Mouse (Mus musculus) spleen, postnatal 10 days (tissue): ENCODE results near the gene Axdnd1.
"Not testable (repeated sequence)": the region's sequence is repeated elsewhere in the genome, so short reads cannot be mapped to it uniquely, and the experiment has no call there.

Source experiments
- DNase-seq, 2 experiments: peaks; one replicate each; pipeline ENCODE4 v3.0.0; 2021 to 2022; ENCODE audit warnings: low spot score in 2 of 2

Axdnd1 gene

GRCm38 (mm10) chr1:156437016-156437708, 16.2 kb upstream of the Axdnd1 start:
- peak in 1 of 2 experiments; percentile 38 for DNase-seq

DNA sequence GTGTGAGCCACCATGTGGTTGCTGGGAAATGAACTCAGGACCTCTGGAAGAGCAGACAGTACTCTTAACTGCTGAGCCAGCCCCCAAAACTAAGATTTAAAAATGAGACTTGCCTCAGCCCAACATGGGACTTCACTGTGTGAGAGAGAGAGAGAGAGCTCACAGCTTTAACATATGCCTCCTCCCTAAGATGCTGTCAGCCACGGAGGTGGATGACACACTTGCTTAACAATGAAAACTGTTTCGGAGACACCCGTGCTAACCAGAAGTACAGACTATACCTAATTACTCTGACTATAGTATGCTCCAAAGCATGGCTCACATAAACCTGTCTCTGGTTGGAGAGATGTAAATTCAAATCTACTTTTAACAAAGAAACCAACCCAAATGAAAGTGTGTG, 12.5 kb upstream of the Axdnd1 start:
- DNase-seq: no peak

- DNase-seq: no peak
Measured at GRCm38 (mm10) chr1:156432498-156432897, 11.5 kb upstream of the Axdnd1 start.

DNA sequence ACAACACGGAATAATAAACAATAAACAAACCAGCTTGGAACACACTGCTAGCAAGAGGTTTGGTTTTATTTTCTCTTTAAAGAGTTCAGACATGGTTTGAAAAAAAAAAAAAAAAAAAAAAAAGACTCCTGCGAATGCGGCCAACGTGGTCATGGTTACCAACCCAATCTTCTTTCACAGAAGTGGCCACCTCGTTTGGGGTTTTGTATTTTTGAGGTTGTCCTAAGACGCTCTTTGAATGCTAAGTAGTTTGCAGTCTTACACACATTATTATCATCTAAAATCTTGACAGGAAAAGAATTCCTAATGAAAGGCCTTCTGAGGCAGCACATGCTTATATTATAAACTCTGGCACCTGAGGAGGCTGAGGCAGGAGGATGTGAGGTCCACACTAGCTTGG, 7.5 kb upstream of the Axdnd1 start:
- DNase-seq: no peak

GRCm38 (mm10) chr1:156425746-156426145, 4.8 kb upstream of the Axdnd1 start:
- no peak for DNase-seq

GRCm38 (mm10) chr1:156424054-156424453, 3.1 kb upstream of the Axdnd1 start:
- DNase-seq: no peak

DNA sequence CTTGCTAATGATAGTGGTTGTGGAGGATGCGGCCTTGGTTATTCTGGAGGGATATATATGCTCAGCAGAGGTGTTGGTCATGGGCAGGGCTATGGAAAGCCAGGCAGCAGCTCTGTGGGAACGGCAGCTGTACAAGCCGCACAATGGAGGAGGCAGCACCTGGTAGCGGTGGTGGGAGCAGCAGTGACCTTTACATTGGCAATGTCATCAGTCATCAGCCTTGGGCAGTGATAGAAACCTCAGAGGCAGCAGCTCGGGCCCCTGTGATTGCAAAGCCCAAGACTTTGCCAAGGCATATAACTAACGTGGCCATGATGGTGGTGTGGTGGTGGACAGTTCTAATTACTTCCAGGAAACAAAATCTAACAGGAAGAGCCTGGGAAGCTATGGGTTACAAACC, 2.5 kb upstream of the Axdnd1 start:
- no peak for DNase-seq

GRCm38 (mm10) chr1:156422856-156423255, 1.9 kb upstream of the Axdnd1 start:
- DNase-seq: no peak

- peak in 1 of 2 experiments; percentile 40 for DNase-seq
Measured at GRCm38 (mm10) chr1:156418170-156418569, 2.8 kb downstream of the Axdnd1 start.

DNA sequence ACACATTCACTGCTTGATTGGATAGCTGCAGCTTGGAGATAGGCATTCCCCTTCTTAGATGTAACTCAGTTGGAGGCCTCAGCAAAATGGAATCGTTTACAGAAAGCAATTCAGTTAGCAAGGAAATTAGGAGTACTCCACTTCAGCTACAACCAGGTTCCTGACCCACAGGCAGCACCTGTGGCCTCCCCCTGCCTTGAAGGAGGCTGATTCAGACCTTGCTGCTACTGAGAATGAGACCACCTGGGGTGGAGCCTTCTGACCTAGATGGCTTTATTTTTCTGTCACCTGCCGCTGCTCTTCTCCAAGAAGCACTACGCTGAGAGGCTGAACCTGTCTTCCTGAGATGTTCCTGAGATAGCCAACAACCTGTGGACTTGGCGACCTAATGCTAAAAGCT, 12.4 kb downstream of the Axdnd1 start:
- no peak for DNase-seq

DNA sequence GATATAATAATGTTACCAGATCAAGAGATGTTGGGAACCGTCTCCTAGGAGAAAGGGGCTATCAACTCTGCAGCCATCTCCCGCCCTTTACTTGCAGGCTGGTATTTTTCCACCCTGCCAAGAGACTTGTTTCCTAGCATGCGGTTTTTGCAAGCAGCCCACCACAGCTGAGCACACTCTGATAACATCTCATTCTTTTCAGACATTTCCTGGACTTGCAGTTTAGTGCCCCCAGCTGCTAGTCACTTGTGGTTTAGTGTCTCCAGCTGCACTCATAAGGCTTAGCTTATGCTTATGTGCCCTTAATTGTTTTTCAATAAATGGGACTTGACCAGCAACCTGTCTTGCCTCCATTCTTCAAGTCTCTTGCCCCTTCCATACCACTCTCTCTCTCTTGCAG, 13.0 kb downstream of the Axdnd1 start:
- DNase-seq: no peak

DNA sequence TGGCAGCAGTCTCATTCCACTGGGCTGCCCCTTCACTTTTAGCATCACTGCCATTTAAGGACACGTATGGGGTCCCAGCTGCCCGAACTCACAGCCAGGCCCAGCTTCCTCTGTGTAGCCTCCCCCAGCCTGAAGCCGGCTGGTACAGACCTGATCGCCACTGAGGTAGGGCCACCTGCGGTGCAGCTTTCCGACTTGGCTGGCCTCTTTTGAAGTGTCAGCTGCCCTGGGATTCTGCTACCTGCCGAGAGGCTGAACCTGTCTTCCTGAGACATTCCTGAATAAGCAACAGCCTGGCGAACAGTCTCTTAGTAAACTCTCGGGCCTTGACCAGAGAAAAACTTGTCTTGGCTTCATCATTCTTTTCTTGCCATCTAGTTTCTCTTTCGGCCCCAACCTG, 17.7 kb downstream of the Axdnd1 start:
- DNase-seq: no peak

GRCm38 (mm10) chr1:156402491-156402890, 18.5 kb downstream of the Axdnd1 start:
- no peak for DNase-seq

DNA sequence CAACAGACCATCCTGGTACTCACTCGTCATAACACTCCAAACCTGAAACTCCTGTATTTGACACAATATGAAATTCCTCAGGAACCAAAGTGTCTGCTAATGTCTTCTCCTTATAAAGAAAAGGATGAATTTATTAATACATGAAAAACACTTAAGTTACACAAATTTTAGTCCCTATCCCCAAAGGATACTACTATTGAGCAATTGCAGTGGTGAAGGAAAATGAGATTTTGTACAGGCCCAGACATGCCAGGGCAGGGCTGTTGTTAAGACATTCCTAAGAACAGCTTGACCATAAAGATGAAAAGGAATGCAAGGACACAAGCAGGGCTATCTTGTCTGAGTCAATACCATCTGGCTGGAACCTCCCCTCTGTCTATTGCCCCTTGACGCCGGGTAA, 20.8 kb downstream of the Axdnd1 start:
- not testable (repeated sequence) for DNase-seq

- DNase-seq: no peak
Measured at GRCm38 (mm10) chr1:156393148-156393547, 27.8 kb downstream of the Axdnd1 start.

GRCm38 (mm10) chr1:156386880-156387279, 34.1 kb downstream of the Axdnd1 start:
- no peak for DNase-seq

- no peak for DNase-seq
Measured at GRCm38 (mm10) chr1:156386232-156386631, 34.7 kb downstream of the Axdnd1 start.

- DNase-seq: no peak
Measured at GRCm38 (mm10) chr1:156381217-156381616, 39.7 kb downstream of the Axdnd1 start.

DNA sequence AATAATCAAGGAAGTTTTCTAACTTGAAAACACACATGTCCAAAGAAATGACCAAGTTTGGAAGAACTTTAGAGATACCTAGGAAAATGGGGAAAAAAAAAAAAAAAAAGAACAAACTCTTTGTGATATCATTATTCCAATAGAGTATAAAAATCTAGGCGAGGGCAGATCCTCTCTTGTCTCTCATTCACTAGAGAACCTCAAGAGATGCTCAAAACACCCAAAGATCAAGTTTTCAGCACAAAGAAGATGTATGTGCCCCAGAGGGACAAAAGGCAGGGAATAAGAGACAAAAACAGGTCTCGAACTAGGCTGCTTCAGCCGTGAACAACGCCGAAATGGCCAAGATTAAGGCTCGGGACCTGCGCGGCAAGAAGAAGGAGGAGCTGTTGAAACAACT, 55.2 kb downstream of the Axdnd1 start, which contains the start of gene Gm2000:
Gm2000 (plus strand) TSS at position 301 of the 400 bp plus-strand sequence.
- DNase-seq: no peak

DNA sequence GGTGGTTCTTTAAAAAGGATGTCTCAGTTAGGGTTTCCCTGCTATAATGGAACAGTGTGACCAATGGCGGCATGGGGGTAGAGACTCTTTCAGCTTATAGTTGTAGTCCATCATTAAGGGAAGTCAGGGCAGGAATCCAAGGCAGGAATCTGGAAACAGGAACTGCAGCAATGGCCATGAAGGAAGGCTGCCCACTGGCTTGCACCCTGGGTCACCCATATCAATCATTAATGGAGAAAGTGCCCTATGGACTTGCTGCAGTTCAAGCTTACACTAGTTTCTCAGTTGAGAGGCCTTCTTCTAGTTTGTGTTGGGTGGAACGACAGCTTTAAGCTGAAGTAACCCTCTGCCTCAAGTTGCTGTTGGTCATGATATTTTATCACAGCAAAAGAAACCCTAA, 68.5 kb downstream of the Axdnd1 start:
- DNase-seq: no peak

DNA sequence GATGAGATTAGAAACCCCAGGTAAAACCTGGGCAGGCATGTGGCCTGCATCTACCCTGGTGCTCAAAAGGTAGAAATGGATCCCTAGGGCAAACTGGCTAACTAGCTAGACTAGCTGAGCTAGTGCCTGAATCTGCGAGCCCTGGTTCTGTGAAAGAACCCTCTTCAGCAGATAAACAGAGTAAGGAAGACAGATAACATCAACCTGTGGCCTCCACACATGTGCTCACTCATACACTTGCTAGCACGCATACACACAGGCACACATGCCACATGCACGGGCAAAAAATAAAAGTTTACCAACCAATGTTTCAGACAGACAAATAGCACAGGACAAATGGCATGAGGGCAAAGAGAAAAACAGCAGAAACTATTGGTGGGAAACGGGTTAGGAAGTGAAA, 70.5 kb downstream of the Axdnd1 start:
- no peak for DNase-seq

GRCm38 (mm10) chr1:156349031-156349430, 71.9 kb downstream of the Axdnd1 start:
- no peak for DNase-seq

DNA sequence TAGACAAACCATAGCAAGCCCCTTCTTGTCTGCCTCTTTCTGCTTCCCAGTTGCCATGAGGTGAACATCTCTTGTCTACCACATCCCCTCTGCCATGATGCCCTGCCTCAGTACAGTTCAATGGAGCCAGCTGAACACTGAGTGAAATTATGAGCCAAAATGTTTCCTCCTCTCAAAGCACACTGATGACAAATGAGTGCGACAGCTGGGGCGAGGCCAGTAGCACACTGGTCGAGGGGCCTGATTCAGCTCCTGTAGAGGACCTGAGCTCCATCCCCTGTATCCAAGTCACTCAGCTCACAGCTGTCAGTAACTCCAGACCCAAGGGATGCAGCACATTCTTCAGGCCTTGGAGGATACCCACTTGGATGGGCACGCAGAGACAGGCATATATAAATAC, 75.3 kb downstream of the Axdnd1 start:
- DNase-seq: no peak

- no peak for DNase-seq
Measured at GRCm38 (mm10) chr1:156344433-156344832, 76.5 kb downstream of the Axdnd1 start.
